Mouse (Mus musculus) ES-E14 (cell line): ENCODE data around the gene Tle1.

Experiments
- CHD2 ChIP-seq: IDR thresholded peaks from 2 replicates; pipeline ENCODE4 v1.6.1; 2014; ENCODE audit warnings: mild to moderate bottlenecking, low read depth, low read length, inconsistent platforms
- ZC3H11A ChIP-seq: IDR thresholded peaks from 2 replicates; pipeline ENCODE4 v1.6.1; 2012; ENCODE audit warnings: low read depth, mild to moderate bottlenecking, inconsistent platforms, low read length, borderline replicate concordance
- ZNF384 ChIP-seq: IDR thresholded peaks from 2 replicates; pipeline ENCODE4 v1.6.1; 2012; ENCODE audit warnings: low read depth, low read length, inconsistent platforms

GRCm38 (mm10) chr4:72199571-72200558 is 854 bp downstream of the Tle1 start:
- TF ChIP-seq CHD2 (no peak), ZC3H11A (no peak), ZNF384 (no peak)
